Mouse (Mus musculus) right cerebral cortex, postnatal 14 days (tissue): ENCODE measurements at regions not wholly inside any gene's neighbourhood (a gene's known extent, or its start where the extent isn't known, plus 50 kb on each side); places are given as distances from the start of the nearest gene placed in this dataset.
"Not testable (repeated sequence)": the region's sequence is repeated elsewhere in the genome, so short reads cannot be mapped to it uniquely, and the experiment has no call there.

Experiments
- DNase-seq: peaks from one replicate; pipeline ENCODE4 v3.0.0; 2022

DNA sequence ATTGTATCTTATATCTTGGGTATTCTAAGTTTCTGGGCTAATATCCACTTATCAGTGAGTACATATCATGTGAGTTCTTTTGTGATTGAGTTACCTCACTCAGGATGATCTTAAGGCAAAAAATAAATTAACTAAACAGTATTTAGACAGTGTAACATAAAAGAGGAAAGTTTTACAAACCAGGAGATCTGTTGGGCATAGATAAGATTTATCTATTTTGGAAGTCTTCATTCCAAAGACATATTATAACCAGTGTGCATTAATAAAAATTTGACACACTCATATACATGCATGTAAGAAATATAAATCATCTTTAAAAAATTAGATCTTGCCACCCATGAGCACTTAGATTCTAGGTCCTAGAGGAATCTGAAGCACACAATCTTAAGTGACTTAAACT lies 343.9 kb upstream of the Fam174a start:
- no peak for DNase-seq

DNA sequence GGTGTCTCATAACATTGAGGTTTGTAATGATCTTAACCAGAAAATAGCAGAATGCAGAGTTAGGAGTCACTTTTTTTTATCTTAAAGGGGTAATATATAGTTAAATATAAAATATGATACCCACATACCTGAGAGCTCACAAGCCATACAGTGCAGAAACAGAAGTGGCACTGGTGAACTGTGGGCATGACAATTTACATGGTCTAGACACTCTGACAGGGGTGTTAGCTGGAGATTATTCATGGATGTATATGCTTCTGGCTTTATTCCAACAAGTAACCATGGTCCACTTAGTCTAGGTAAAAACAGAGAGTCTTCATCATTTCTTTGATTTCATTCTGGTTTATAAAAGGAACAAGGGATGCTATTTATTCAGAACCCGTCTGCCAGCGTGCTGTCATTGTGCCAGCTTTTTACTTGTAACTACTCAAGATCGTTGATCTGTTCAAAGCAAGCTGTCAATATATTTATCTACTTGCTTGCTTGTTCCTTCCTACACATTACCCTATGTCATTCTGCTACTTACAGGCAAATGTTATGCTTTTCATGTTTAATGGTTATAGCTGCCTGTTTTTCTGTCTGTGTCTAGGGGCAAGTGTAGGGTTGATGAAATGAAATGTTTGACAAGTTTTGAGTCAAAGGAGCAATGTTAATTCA lies 343.2 kb upstream of the Fam174a start:
- no peak for DNase-seq

DNA sequence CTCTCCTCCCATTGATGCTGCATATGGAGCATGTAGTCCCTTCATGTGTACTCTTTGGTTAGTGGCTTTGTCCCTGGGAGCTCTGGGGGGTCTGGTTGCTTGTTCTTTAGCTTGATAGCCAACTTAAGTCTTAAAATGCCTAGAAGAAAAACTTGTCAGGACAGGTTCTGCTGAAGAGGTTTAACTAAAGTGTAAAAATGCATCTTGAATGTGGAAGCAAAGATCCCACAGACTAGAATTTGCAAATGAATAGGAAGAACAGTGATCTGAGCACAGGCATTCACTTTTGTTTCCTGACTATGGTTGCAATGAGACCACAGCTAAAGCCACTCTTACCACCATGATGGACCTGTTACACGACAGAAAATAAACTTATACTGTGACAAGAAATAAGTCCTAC lies 320.1 kb upstream of the Fam174a start:
- DNase-seq: no peak

DNA sequence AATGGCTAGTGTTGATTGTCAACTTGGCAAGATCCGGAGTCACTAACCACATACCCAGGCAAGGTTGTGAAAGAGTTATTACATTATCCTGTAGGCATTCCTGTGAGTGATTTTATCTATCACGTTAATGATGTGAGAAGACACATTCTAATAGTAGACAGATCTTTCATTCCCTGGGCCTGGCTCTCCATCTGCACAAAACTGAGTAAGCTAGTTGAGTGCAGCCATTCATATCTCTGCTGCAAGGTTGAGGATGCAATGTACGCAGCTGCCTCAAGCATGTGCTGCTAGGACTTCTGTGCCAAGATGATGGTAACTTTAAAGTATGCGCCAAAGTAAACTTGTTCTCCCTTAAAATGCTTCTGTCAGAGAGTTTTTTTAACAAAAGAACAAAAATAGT lies 309.5 kb upstream of the Fam174a start:
- no peak for DNase-seq

DNA sequence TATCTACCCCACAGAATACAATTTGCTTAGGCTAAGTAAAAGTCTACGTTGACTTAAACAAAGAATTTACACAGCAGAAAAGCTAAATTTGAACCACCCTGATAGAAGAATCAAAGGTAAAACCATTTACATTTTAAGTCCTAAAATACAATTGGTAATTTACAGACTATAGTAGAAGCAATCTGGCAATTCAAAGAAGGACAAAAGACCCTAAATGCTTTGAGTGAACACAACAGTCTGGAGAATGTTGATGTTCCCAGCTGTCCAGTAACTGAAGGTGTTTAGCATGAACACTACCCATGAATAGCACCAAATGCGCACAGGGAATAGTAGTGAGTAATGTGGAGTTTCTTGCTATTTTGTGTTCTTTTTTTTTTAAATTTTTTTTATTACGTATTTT lies 282.8 kb upstream of the Fam174a start:
- no peak for DNase-seq

DNA sequence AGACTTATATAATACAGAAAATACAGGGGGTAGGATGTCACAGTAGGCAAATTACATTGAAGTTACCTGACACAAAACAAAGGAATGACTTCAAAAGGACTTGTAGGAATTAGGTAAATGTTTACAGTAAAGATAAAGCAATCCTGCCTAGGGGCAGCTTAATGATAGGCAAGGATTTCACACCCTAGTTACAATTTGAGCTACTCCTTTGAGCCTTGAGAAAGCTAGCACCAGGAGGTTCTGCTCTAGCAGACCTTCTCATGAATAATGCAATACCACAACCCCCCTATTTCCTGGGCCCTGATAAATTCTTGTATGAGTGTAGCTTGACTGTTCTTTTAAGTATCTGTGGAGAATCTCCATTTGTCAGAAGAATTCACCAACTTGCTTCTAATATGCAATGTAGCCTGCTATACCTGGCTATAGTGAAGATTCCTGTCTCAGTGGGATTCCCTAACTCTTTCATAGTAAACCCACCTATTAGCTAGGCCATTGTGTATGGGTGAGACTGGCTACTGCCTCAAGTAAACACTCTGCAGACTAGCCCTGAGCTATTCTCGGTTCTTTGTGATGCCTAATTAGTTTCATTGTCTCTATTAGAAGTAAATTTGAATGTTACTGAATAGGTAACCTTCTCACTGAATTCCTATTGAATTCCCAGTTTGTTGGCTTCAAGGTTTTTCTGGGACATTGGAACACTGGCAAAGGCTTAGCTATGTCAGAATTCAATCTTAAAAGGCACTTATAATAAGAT lies 279.6 kb upstream of the Fam174a start:
- not testable (repeated sequence) for DNase-seq

DNA sequence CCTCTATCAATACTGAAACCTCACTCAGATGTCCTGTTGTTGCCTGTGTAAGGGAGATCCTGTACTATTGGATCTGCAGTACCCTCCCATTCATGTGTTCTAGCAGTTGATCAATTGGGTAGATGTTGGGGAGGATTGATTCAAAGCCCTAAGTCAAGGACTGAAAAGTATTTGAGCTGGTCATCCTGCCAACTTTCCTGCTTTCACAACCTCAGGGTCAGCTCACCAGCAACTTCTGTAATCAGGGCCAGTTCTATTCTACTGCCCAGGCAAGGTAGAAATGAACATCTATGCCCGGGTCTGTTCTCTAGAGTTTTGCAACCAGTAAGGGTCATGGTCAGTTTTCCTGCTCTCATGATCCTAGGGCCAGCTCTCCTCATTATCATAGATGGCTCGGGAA lies 275.0 kb upstream of the Fam174a start:
- DNase-seq: no peak

DNA sequence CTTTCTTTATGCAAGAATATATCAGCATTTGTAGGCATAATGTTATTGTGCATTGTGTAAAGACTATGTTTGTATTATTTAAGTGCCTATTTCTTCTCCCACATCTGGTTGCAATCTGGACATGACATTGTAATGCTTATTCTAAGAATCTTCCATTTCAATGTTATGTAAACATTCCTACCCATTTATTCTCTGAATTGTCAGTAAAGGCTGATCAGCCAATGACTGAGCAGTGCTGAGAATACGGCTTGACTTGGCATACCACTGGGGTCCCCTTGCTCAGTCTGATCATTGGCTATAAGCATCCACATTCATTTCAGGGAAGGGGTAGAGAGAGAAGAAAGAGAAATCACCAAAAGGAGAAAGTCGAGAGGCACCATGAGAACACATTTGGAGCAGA lies 273.1 kb upstream of the Fam174a start:
- no peak for DNase-seq

DNA sequence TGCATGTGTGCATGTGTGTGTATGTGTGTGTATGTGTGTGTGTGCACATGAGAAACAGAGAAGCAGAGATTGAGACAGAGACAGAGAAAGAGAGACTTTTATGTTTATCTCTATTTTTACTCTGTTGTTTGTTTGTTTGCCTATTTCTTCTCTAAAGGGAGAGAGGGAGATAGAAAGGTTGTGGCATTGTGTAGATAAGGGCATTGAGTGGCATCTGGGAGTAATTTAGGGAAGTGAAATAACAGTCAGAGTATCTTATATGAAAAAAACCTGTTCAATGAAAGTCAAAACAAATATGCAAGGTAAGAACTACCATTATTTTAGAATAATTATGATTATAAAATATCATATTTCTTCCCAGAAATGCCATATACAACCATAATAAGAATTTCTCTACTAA lies 270.1 kb upstream of the Fam174a start:
- DNase-seq: no peak

DNA sequence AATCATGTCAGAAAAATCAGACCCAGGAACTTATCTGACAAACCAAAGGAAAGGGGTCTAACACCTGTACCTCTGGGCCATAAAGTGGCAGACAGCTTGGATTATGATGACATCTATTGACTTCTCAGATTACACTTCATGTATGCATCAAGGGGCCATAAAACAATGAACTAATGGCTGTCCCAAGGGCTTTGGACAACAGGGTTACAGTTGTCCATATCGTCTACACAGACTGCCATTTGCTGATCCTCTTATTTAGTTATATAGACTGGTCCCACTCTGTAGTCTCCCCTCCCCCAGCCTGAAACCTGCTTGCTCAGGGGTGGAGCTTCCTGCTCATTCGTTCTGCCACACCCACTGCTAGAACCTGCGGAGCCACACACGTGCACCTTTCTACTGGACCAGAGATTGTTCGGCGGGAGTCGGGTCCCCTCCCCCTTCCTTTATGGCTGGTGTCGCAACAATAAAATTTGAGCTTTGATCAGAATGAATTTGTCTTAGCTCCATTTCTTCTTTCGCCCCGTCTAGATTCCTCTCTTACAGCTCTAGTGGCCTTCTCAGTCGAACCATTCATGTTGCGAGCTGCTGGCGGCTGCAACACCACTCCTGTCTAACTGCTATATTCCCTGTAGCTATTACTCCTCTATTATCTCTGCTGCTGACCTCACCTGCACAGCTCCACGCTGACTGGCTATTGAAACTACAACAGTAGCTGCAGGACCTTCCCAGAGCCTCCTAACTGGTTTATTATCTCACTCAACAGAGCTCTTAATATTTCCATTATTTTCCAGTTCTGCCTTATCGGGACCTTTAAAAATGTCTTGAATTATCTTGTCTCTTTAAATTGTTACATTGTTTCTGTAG lies 248.9 kb upstream of the Fam174a start:
- DNase-seq: no peak

DNA sequence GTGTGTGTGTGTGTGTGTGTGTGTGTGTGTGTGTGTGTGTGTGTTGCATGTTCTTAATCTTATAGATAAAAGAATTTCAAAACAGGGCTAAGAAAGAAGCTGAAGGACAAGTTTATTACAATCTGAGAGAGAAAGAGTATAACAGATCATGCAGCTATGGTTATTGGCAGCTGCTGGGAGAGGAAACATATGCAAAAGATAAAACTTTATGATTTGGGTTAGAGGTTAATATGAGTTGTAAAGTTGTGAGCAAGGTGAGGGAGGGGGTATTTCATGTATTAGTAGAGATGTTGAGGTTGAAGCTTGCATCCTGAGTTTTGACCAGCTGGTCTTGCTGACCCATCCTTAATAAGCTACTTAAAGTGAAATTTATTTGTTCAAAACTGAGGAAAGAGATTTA lies 247.8 kb upstream of the Fam174a start:
- DNase-seq: no peak

DNA sequence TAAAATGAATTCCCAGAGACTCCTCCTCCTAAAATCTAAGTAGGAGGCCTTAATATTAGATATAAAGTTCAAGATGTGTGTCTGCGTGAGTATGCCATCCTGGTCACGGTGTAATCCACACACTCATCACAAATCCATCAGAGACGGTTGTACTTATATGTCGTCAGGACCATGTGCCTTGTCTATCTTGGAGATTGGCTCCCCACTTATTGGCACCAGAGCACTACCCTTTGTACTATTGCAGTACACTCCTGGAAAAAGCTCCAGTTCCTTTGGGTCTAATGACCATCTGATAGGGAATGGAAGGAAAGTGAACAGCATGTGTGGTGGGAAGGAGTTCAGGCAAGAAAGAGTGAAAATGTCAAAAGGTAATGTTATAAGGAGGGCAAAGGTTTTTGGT lies 247.4 kb upstream of the Fam174a start:
- DNase-seq: no peak

DNA sequence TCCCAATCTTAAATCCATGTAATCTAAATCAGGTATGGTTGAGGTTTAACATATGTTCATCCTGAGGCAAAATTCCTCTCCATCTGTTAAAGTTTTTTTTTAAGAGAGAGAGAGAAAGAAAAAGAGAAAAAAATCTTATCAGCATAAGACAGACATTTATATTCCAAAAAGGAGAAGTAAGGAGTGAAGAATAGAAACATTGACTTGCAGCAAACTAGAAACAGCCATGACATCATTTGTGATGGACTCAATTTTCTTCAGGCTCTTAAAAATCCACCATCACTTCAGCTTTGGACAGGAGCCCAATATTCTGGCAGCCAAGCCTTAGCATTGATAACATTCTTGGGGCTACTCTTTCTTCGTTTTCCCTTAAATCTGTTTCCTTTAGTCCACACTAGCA lies 238.3 kb upstream of the Fam174a start:
- no peak for DNase-seq

DNA sequence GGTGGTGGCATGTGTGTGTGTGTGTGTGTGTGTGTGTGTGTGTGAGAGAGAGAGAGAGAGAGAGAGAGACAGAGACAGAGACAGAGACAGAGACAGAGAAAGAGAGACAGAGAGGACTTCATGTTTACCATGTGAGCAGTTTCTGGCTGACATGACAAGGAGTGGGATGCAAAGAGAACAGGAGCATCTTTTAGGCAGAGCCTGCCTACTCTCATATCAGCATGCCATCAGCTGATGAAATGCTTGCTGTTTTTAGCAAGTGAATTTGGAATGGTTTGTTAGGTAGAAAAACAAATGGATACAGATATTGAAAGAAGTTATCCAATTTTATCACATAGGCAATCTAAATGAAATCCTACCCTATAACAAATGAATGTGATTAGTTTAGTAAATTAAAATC lies 203.5 kb upstream of the Fam174a start:
- DNase-seq: no peak

DNA sequence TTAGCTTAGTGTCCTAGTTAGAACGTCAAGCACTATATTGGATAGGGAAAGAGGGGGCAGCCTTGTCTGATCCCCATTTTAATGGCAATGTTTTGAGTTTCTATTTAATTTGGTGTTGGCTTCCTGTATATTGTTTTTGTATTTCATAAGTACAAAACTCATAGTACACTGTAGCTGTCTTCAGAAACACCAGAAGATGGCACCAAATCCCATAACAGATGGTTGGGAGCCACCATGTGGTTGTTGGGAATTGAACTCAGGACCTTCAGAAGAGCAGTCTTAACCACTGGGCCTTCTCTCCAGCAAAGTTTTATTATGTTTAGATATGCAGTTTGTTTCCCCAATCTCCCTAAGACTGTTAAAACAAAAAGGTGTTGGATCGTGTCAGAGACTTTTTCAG lies 199.9 kb upstream of the Fam174a start:
- DNase-seq: no peak

DNA sequence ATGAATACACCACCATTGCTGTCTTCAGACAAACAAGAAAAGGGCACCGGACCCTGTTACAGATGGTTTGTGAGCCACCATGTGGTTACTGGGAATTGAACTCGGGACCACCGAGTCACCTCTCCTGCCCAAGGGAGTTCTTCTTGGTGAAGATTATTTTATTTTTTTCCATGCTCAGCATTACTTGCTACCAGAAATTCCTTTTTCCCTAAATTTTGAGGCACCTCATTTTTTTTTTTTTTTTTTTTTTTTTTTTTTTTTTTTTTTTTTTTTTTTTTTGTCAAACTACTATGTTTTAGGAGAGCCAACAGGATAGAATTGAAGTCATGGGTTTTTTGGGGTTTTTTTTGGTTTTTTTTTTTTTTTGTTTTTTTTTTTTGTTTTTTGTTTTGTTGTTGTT lies 165.9 kb upstream of the Fam174a start:
- DNase-seq: no peak

DNA sequence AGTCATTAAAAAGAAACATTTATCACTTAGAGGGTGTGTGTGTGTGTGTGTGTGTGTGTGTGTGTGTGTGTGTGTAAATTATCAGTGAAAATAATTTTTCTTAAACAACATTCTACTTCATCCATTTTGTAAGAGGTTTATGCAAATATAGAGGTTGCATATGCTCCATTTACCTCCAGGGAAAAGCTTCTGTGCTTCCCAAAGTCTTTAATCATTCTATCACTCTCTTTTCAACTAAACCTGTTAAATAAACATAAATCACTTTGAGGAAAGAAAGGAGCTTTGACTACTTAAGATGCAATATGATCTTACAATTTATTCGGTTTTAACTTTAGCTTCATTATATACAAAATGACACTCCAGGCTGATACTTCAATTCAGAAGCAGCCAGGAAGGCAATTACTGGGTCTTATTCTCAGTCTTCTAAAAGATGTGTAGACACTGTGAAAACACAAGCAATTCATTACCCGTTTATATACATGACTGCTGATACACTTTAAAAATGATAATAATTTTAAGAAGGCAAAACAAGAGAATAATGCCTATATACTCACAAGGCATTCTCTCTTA lies 139.3 kb upstream of the Fam174a start:
- DNase-seq: no peak

DNA sequence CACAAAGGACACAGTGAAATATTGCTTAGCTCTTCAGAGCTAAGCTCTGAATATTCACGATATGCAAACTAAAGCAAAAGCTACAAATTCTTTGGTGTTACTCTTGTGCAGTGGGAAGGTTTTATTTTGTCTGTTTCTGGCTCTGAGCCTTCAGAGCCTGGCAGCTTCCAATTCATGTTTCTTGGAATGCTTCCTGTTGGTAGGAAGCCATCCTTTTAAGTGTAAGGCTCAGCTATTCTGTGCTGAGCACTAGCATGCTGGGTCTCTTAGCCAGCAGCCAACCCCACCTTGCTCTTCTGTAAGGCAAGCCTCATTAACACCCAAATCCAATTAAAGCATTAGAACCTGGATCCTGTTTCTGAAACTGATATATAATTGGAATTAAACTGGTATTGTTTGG lies 94.5 kb upstream of the Fam174a start:
- peak; percentile 4 for DNase-seq

DNA sequence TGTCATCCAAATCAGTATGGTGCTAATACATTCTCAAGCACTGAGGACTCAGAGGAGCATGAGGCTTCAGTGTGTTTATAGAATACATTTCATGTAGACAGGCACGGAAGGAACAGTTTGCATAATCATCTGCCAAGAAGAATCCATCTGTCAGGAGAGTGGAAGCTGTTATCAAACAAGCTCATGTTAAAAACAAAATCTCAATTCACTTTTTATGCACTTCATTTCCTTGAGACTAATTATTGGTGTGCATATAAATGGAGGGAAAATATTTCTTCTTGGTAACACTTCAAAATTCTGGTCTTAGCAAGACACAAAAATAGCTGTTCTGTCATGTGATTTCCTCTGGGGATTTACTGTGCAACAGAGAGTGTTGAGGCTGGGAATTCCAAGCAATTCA lies 90.1 kb upstream of the Fam174a start:
- no peak for DNase-seq

DNA sequence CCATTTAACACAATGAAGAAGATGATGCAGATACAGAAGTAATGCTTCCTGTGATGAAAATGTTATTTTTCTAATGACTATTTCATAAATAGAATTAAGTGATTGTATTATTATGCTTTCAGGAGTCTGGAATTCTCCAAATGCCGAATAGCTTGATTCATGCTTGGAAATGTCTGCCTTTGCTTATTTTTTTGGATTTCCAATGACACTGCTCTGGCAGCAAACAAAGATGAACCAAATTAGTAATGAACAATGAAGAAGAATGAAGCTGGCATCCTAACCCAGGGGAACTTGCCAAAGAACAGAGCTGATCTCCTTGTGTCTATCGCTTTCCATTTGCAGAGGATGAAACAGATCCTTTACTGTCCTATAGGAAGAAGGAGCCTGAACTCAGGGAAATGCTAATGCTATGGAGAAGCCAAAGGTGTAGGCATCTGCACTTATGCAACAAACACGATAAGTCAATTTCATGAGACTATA lies 71.7 kb upstream of the Fam174a start:
- DNase-seq: no peak
